Mouse (Mus musculus) heart, adult 2 months (tissue): Measurements from ENCODE around the gene Pttg1ip.

ENCODE experiments used
- EP300 ChIP-seq: fragments of 200-500 bp; IDR thresholded peaks from 2 replicates; pipeline ENCODE4 v1.6.1; 2011; ENCODE audit warnings: low read depth, low read length, control low read depth; ENCODE audit not compliant: insufficient read depth
- POLR2A ChIP-seq: fragments of 200-500 bp; IDR thresholded peaks from 2 replicates; pipeline ENCODE4 v1.6.1; 2011; ENCODE audit warnings: mild to moderate bottlenecking, low read depth, low read length, control low read depth; ENCODE audit not compliant: insufficient read depth

DNA sequence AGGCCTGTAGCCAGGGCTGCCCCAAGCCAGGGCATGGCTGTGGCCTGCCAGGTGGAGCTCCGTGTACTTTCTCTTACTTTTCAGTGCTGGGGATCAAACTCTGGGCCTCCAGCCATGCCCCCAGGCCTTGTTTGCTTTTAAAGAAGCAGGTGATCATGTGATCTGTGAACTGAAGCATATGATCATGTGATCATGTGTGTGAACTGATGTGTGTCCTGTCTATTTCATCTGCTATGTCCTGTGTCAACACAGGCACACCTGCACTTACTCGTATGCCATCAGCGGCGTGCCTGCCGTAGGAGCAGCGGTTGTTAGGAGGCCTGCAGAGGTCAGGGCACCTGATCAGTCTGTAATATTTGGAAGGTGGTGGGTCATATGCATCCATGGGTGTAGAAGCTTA is 52.5 kb downstream of the Pttg1ip start:
- no peak for TF ChIP-seq EP300
- TF ChIP-seq POLR2A = no peak
